Mouse (Mus musculus): ENCODE measurements around the gene Tpp1. TPM values are rescaled to one million over a fixed set of nuclear protein-coding genes. Genes with fewer than 3 reads are reported as not detected.

Gene Tpp1
- total and polyA plus RNA-seq, 3 experiments: 19.1 to 49.1 (median 29.9) TPM

- Histone ChIP-seq H3K9ac (ENCODE audit: insufficient read depth, low read depth) (no peak within 1 kb of the TSS), H3K9me3 (replicated peaks; ENCODE audit: low read length) (peaks cover 4% of the 10 kb centered on the region), H3K4me3 (replicated peaks in 1 of 3; ENCODE audit: low read depth in 2 of 3, low read length in 2 of 3, poor library complexity in 1 of 3) (no peak within 1 kb of the TSS), H3K4me1 (ENCODE audit: control insufficient read depth in 1 of 2, insufficient read depth in 2 of 2) (no peaks in the 10 kb centered on the region), H3K36me3 (replicated peaks in 1 of 2; ENCODE audit: control insufficient read depth in 1 of 2, insufficient read depth in 1 of 2, low read length in 1 of 2) (no peaks in the 10 kb centered on the region), H3K4me2 (ENCODE audit: insufficient read depth, low read depth, poor library complexity, severe bottlenecking) (no peak within 1 kb of the TSS), H3K27me3 (replicated peaks) (peaks cover 3% of the 10 kb centered on the region), H3K79me2 (replicated peaks; ENCODE audit: control insufficient read depth, extremely low read depth, insufficient read depth, poor library complexity, severe bottlenecking) (no peaks in the 10 kb centered on the region), H3K27ac (ENCODE audit: insufficient read depth, low read depth) (no peak within 1 kb of the TSS)
- TF ChIP-seq POLR2A (IDR thresholded peaks at IDR 0.05; ENCODE audit: low read depth, low read length) (no peak), ZMIZ1 (IDR thresholded peaks at IDR 0.05; ENCODE audit: low read depth, low read length) (no peak)
- no peak for DNase-seq (ENCODE audit: extremely low read depth)
- in situ Hi-C loops (cut with MboI; ENCODE audit: low pct_ligation_motif_present, low pct_unique_long_range_greater_than_20kb, low sequenced_read_pairs): no loop called here
- dilution Hi-C loops (cut with MboI; ENCODE audit: extremely low pct_ligation_motif_present, extremely low pct_unique_long_range_greater_than_20kb, low sequenced_read_pairs): no loop called here
These were observed 35.5 kb upstream of the Tpp1 start, which contains the start of gene Dchs1 for GRCm38 (mm10) chr7:105787285-105788140. TSS of gene Dchs1 (minus strand) at chr7:105787654.

DNA sequence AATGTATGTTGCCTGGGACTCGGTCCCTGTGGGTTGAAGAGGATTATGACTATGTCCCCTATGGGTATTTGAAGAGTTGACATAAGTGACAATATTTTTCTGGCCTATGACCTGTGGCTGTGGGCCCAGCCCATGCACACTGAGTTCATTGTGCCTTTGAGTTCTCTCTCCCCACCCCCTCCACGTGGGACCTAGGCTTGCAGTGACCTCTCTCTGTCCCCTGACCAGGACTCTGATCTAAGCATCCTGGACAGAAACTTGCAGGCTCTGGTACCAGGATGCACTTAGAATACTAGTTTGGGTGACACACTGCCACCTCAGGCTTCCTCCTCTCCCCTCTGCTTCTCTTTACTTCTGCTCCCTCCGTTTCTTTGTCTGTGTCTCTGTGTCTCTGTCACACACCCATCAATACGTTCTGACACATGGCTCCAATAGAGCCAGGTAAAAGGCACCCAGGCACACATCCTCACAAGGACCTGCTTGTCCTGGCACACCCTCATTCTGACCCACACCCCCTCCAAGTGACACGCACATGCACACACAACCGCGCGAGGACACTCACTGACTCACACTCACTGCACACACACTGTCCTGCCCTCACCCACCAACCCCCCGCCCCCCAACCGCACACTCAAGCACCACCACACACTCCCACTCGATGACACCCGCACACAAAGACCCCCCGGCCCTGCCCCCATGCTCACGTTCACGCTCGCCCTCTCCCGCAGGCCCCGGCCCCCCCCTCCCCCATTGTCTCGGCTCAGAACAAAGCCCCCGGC lies 34.7 kb upstream of the Tpp1 start:
- no peak overlapping the region for H3K9ac ChIP-seq (ENCODE audit: insufficient read depth, low read depth)
- H3K79me2 ChIP-seq (replicated peaks; ENCODE audit: control insufficient read depth, extremely low read depth, insufficient read depth, poor library complexity, severe bottlenecking): no peaks in the 10 kb centered on the region
- in situ Hi-C loops (cut with MboI; ENCODE audit: low pct_ligation_motif_present, low pct_unique_long_range_greater_than_20kb, low sequenced_read_pairs): no loop called here
- dilution Hi-C loops (cut with MboI; ENCODE audit: extremely low pct_ligation_motif_present, extremely low pct_unique_long_range_greater_than_20kb, low sequenced_read_pairs): no loop called here
- H3K36me3 ChIP-seq (replicated peaks in 1 of 2; ENCODE audit: control insufficient read depth in 1 of 2, insufficient read depth in 1 of 2, low read length in 1 of 2): no peaks in the 10 kb centered on the region
- DNase-seq (ENCODE audit: extremely low read depth): no peak
- peaks cover 4% of the 10 kb centered on the region for H3K9me3 ChIP-seq (replicated peaks; ENCODE audit: low read length)
- H3K4me1 ChIP-seq (ENCODE audit: control insufficient read depth in 1 of 2, insufficient read depth in 2 of 2): no peaks in the 10 kb centered on the region
- no peak overlapping the region for H3K27ac ChIP-seq (ENCODE audit: insufficient read depth, low read depth)
- H3K4me2 ChIP-seq (ENCODE audit: insufficient read depth, low read depth, poor library complexity, severe bottlenecking): no peak overlapping the region
- H3K4me3 ChIP-seq (replicated peaks in 1 of 3; ENCODE audit: low read depth in 2 of 3, low read length in 2 of 3, poor library complexity in 1 of 3): no peak overlapping the region
- peaks cover 3% of the 10 kb centered on the region for H3K27me3 ChIP-seq (replicated peaks)
- TF ChIP-seq IRF4 (IDR thresholded peaks at IDR 0.05; ENCODE audit: low read depth, low read length) (no peak), KAT2A (IDR thresholded peaks at IDR 0.05; ENCODE audit: insufficient replicate concordance, low read length) (no peak), MAZ (IDR thresholded peaks at IDR 0.05; ENCODE audit: low read depth, low read length) (no peak)

DNA sequence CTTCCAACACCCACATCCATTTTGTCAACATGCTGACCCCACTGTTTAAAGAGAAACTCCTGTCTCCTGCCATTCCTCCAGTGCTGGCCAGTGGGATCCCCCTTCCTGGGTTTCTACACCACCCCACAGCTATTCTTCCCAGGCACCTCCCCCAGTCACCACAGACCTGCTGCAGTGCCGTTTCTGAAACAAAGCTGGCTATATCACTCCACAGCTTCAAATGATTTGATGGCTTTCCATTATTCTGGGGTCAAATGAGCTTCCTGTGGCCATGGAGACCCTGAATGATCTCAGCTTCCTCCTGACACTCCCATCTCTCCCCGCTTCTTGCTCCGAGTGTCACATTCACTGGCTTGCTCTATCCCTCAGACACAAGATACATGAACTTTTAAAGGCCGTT lies 32.5 kb upstream of the Tpp1 start:
- Histone ChIP-seq H3K9me3 (replicated peaks; ENCODE audit: low read length) (peaks cover 4% of the 10 kb centered on the region), H3K79me2 (replicated peaks; ENCODE audit: control insufficient read depth, extremely low read depth, insufficient read depth, poor library complexity, severe bottlenecking) (no peaks in the 10 kb centered on the region), H3K36me3 (replicated peaks in 1 of 2; ENCODE audit: control insufficient read depth in 1 of 2, insufficient read depth in 1 of 2, low read length in 1 of 2) (no peaks in the 10 kb centered on the region), H3K4me3 (replicated peaks in 1 of 3; ENCODE audit: low read depth in 2 of 3, low read length in 2 of 3, poor library complexity in 1 of 3) (no peak overlapping the region), H3K4me2 (ENCODE audit: insufficient read depth, low read depth, poor library complexity, severe bottlenecking) (no peak overlapping the region), H3K4me1 (ENCODE audit: control insufficient read depth in 1 of 2, insufficient read depth in 2 of 2) (no peaks in the 10 kb centered on the region), H3K27ac (ENCODE audit: insufficient read depth, low read depth) (no peak overlapping the region), H3K27me3 (replicated peaks) (peaks cover 3% of the 10 kb centered on the region), H3K9ac (ENCODE audit: insufficient read depth, low read depth) (no peak overlapping the region)
- in situ Hi-C loops (cut with MboI; ENCODE audit: low pct_ligation_motif_present, low pct_unique_long_range_greater_than_20kb, low sequenced_read_pairs) (no loop called here), dilution Hi-C loops (cut with MboI; ENCODE audit: extremely low pct_ligation_motif_present, extremely low pct_unique_long_range_greater_than_20kb, low sequenced_read_pairs) (no loop called here)
- no peak for DNase-seq (ENCODE audit: extremely low read depth)
- no peak for TF ChIP-seq ZKSCAN1 (IDR thresholded peaks at IDR 0.05; ENCODE audit: borderline replicate concordance, low read depth, low read length)
- TF ChIP-seq RCOR1 (conservative IDR thresholded peaks at IDR 0.05; ENCODE audit: low read depth, low read length): no peak
- TF ChIP-seq CHD1 (IDR thresholded peaks at IDR 0.05; ENCODE audit: low read depth, low read length): no peak
- no peak for TF ChIP-seq MEF2A (IDR thresholded peaks at IDR 0.05; ENCODE audit: borderline replicate concordance, low read depth, low read length)
- no peak for TF ChIP-seq JUN (IDR thresholded peaks at IDR 0.05; ENCODE audit: insufficient read depth, low read depth, low read length)
- TF ChIP-seq MAFK (IDR thresholded peaks at IDR 0.05; ENCODE audit: insufficient replicate concordance, low read length): no peak
- TF ChIP-seq POLR2AphosphoS2 (IDR thresholded peaks at IDR 0.05; ENCODE audit: low read depth, low read length): no peak
- no peak for TF ChIP-seq RAD21 (IDR thresholded peaks at IDR 0.05; ENCODE audit: low read depth, low read length)
- TF ChIP-seq MXI1 (IDR thresholded peaks at IDR 0.05; ENCODE audit: low read depth, low read length): no peak
- no peak for TF ChIP-seq ETS1 (conservative IDR thresholded peaks at IDR 0.05; ENCODE audit: low read depth, low read length)
- no peak for TF ChIP-seq ZNF384 (IDR thresholded peaks at IDR 0.05; ENCODE audit: low read depth, low read length)
- TF ChIP-seq MYC (IDR thresholded peaks at IDR 0.05; ENCODE audit: low read depth, low read length): no peak
- no peak for TF ChIP-seq USF2 (conservative IDR thresholded peaks at IDR 0.05; ENCODE audit: low read depth, low read length)
- no peak for TF ChIP-seq KAT2A (IDR thresholded peaks at IDR 0.05; ENCODE audit: insufficient replicate concordance, low read length)
- no peak for TF ChIP-seq TCF12 (IDR thresholded peaks at IDR 0.05; ENCODE audit: low read depth, low read length)
- no peak for TF ChIP-seq HCFC1 (IDR thresholded peaks at IDR 0.05; ENCODE audit: low read depth, low read length)
- no peak for TF ChIP-seq ELF1 (IDR thresholded peaks at IDR 0.05; ENCODE audit: low read depth, low read length)
- no peak for TF ChIP-seq MAX (IDR thresholded peaks at IDR 0.05; ENCODE audit: low read length)
- no peak for TF ChIP-seq NRF1 (IDR thresholded peaks at IDR 0.05; ENCODE audit: low read depth, low read length)

Measured in CH12.LX (cell line).